Mouse (Mus musculus) MEL (cell line): Measurements from ENCODE around the gene Tatdn3.

ENCODE experiments used
- BHLHE40 ChIP-seq: IDR thresholded peaks from 2 replicates; pipeline ENCODE4 v1.6.1; 2012; ENCODE audit warnings: low read depth, mild to moderate bottlenecking, inconsistent platforms, low read length, improper control_type of control experiment, borderline replicate concordance
- CTCF ChIP-seq, 3 experiments: IDR thresholded peaks in 2 of 3; conservative IDR thresholded peaks in 1 of 3; 2 replicates each; pipeline ENCODE4 v1.5.1; 2011 to 2012; ENCODE audit warnings: low read length in 3 of 3, low read depth in 2 of 3, mild to moderate bottlenecking in 2 of 3, improper control_type of control experiment in 1 of 3, inconsistent platforms in 1 of 3, mixed read lengths in 1 of 3, moderate library complexity in 1 of 3; ENCODE audit not compliant: control insufficient read depth in 1 of 3, insufficient read depth in 1 of 3, poor library complexity in 1 of 3, severe bottlenecking in 1 of 3
- EP300 ChIP-seq, 2 experiments: IDR thresholded peaks; 2 replicates each; pipeline ENCODE4 v1.6.1; 2011; ENCODE audit warnings: improper control_type of control experiment in 2 of 2, low read length in 2 of 2, low read depth in 1 of 2, mild to moderate bottlenecking in 1 of 2
- ETS1 ChIP-seq: IDR thresholded peaks from 2 replicates; pipeline ENCODE4 v1.6.1; 2012; ENCODE audit warnings: low read depth, mild to moderate bottlenecking, inconsistent platforms, low read length, improper control_type of control experiment, moderate library complexity
- KAT2A ChIP-seq: conservative IDR thresholded peaks from 2 replicates; pipeline ENCODE4 v1.6.1; 2012; ENCODE audit warnings: low read depth, low read length, improper control_type of control experiment, inconsistent platforms
- MAZ ChIP-seq: IDR thresholded peaks from 2 replicates; pipeline ENCODE4 v1.6.1; 2012; ENCODE audit warnings: low read depth, mild to moderate bottlenecking, inconsistent platforms, low read length, improper control_type of control experiment
- MXI1 ChIP-seq: IDR thresholded peaks from 2 replicates; pipeline ENCODE4 v1.6.1; 2011; ENCODE audit warnings: mild to moderate bottlenecking, low read depth, low read length, improper control_type of control experiment
- POLR2A ChIP-seq, 2 experiments: IDR thresholded peaks; 2 replicates each; pipeline ENCODE4 v1.6.1; 2011 to 2012; ENCODE audit warnings: low read length in 2 of 2, mild to moderate bottlenecking in 2 of 2, control low read depth in 1 of 2, improper control_type of control experiment in 1 of 2, low read depth in 1 of 2, moderate library complexity in 1 of 2; ENCODE audit not compliant: control insufficient read depth in 1 of 2, insufficient read depth in 1 of 2, poor library complexity in 1 of 2
- TBP ChIP-seq: IDR thresholded peaks from 2 replicates; pipeline ENCODE4 v1.8.0; 2011; ENCODE audit warnings: low read depth, low read length, improper control_type of control experiment
- TCF12 ChIP-seq: IDR thresholded peaks from 2 replicates; pipeline ENCODE4 v1.6.1; 2014; ENCODE audit warnings: low read depth, mild to moderate bottlenecking, inconsistent platforms, low read length, improper control_type of control experiment, moderate library complexity
- UBTF ChIP-seq: IDR thresholded peaks from 2 replicates; pipeline ENCODE4 v1.6.1; 2012; ENCODE audit warnings: low read depth, mild to moderate bottlenecking, inconsistent platforms, low read length, improper control_type of control experiment, moderate library complexity, borderline replicate concordance; ENCODE audit not compliant: insufficient read depth
- ZC3H11A ChIP-seq: IDR thresholded peaks from 2 replicates; pipeline ENCODE4 v1.6.1; 2012; ENCODE audit warnings: low read depth, mild to moderate bottlenecking, inconsistent platforms, low read length, improper control_type of control experiment
- ZMIZ1 ChIP-seq: IDR thresholded peaks from 2 replicates; pipeline ENCODE4 v1.6.1; 2012; ENCODE audit warnings: low read depth, mild to moderate bottlenecking, inconsistent platforms, low read length, improper control_type of control experiment, moderate library complexity

GRCm38 (mm10) chr1:191000686-191001085 lies 62.0 kb downstream of the Tatdn3 start:
- TF ChIP-seq CTCF (IDR thresholded peaks at IDR 0.05 in 2 of 3, conservative IDR thresholded peaks at IDR 0.05 in 1 of 3; ENCODE audit: control insufficient read depth in 1 of 3, insufficient read depth in 1 of 3, low read depth in 2 of 3, low read length in 3 of 3, poor library complexity in 1 of 3, severe bottlenecking in 1 of 3): no peak
- TF ChIP-seq ETS1: no peak
- TF ChIP-seq ZC3H11A: no peak
- TF ChIP-seq KAT2A: no peak
- no peak for TF ChIP-seq TCF12
- no peak for TF ChIP-seq EP300 (IDR thresholded peaks at IDR 0.05; ENCODE audit: low read depth in 1 of 2, low read length in 2 of 2)
- TF ChIP-seq BHLHE40: no peak
- no peak for TF ChIP-seq TBP
- no peak for TF ChIP-seq MXI1
- TF ChIP-seq ZMIZ1: no peak
- TF ChIP-seq POLR2A (IDR thresholded peaks at IDR 0.05; ENCODE audit: control insufficient read depth in 1 of 2, insufficient read depth in 1 of 2, low read depth in 1 of 2, low read length in 2 of 2, poor library complexity in 1 of 2): no peak
- TF ChIP-seq UBTF: no peak
- TF ChIP-seq MAZ: no peak
